Mouse (Mus musculus) testis, adult 2 months (tissue): Measurements from ENCODE around the gene Sugt1.

Source experiments
- CTCF ChIP-seq: fragments of 200-500 bp; IDR thresholded peaks from 2 replicates; pipeline ENCODE4 v1.5.1; 2012; ENCODE audit warnings: low read depth, mild to moderate bottlenecking, inconsistent platforms, low read length, moderate library complexity; ENCODE audit not compliant: control insufficient read depth, insufficient read depth, insufficient replicate concordance
- POLR2A ChIP-seq: fragments of 200-500 bp; IDR thresholded peaks from 2 replicates; pipeline ENCODE4 v1.6.1; 2012; ENCODE audit warnings: low read depth, mild to moderate bottlenecking, inconsistent platforms, low read length, moderate library complexity; ENCODE audit not compliant: control insufficient read depth

DNA sequence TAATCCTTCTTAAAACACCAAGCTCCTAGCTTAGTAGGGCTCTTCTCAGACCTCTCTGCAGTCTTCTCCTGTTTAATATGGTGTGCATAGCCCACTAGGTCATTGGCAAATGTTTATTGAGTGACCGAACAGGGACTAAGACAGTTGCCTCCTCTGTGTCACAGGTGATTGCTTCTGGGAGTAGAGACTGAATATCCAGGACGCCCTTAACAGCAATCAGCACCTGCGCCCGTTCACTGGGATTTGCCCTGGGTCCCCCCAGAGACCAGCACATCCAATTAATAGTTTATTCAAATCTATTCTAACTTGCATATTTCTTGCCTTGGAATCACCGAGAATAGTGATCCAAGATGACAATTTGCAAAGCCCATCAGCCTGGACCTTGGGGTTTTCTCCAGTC, 85.1 kb downstream of the Sugt1 start:
- TF ChIP-seq CTCF (no peak), POLR2A (no peak)
